Mouse (Mus musculus) liver, adult 10 weeks (tissue): ENCODE results near the gene Tyw1. TPM values are rescaled to one million over a fixed set of nuclear protein-coding genes. Genes with fewer than 3 reads are reported as not detected.

Experiments used
- polyA plus RNA-seq: library from polyadenylated mRNA; stranded (reverse); fragments of 350-450 nt; fragmentation: Illumina TruSeq; extraction: RNeasy Lipid Tissue Mini Kit (QIAGEN cat#74804); gene quantifications from one replicate; pipeline ENCODE4 v1.2.3, GENCODE M21; 2014; ENCODE audit warnings: low read depth, low replicate concordance

The Tyw1 gene
- polyA plus RNA-seq, result 2.3 TPM

DNA sequence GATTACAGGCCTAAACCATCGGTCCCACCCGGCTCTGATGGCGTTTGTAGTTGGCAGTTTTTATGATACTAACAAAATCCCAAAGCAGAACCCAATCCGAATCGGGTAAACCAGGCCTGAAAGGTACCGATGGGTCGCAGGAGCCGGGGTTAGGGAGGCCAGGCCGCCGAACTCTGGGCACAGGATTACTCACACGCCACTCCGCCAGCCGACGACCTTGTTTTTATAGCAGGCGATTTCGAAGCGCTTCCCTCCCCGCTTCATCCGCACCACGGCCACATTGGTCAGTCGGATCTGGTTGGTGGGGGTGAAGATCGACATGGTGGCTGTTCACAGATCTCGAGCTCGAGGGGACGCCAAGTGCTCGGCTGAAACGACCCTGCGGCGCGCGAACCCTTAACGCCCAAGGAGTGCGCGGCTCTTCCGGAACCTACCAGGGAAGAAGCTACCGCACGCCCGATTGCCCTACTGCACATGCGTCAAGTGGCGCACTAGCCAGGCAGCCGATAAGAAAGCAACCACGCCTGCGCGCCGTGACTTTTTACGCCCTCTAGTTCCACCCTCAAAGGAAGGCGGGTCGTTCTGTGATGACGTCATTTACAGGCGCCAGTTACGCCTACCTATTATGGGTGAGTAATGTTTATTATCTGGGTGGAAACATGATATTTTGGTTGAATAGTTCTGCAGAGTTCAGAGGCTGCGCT is at the start of gene Tyw1, which contains the start of gene Sbds:
Gene Tyw1 (plus strand): TSS at position 603 of the 704 bp plus-strand sequence.
Gene Sbds (minus strand): TSS at position 514 of the 704 bp plus-strand sequence.

DNA sequence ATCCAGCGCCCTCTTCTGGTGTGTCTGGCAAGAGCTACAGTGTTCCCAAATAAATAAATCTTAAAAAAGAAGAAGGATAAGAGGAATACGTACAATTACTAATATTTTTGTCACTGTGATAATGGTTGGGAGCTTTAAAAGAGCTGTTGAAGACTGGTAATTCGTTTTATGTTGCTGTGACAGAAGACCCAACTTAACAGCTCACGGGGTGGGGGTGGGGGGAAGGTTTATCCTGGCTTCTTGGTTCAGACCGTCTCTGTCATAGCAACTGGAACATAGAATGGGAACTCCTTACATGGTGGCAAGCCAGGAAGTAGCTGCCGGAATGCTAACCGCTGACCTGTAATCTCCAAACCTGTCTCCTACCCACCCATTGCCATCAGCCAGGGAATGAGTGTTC is 38.6 kb upstream of the Tyw1 start, which contains the start of gene Tmem248:
Gene Tmem248 (plus strand): TSS at position 301 of the 400 bp plus-strand sequence.

DNA sequence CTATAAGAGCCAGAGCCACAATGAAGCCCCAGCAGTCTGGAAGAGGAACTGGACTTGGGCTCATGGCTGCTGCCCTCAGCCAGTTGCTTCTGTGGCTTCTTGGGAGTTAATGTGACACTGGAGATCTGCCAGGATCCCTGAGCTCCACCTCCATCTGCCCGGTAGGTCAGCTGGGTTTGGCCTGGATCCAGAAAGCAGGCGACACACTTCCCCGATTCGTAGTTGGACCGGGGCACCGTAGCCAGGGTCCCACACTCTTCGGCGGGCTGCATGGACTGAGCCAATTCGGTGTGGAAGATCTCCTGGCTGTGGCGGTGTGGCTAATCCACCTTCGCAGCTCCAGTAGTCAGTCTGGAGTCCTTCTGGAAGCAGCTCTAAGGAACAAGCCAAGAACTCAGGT is 113.8 kb downstream of the Tyw1 start, which contains the start of gene Caln1:
Gene Caln1 (plus strand): TSS at position 219 of the 400 bp plus-strand sequence.

DNA sequence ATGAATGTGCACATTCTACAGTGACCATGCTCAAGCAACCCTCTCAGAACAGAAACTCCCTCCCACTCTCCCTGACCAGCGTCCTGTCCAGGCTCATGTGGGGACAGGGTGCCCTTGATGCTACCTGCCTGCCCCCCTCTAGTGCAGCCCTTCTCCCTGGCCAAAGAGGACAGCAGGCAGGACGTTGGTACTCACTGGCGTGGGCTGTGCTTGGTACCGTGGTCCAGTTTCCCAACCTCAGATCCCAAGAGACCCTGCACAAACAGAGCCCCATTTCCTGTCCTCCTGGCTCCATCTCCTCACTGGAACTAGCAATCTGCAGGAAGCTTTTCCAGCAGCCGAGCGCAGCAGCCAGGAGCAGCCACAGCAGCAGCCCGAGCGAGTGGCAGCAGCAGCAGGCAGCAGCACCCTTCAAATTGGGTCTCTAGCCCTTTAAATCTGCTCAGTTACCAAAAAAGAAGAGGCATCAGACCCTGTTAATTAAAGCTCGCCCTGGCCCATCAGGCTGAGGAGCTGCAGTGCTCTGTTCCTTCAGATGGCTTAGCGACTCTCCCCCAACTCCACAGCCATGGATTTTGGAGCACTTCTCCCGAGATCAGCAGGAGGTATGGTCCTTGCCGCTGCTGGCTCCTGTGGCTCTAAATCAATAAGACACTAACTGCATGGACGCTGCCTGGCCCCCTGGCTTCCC is 128.9 kb downstream of the Tyw1 start, which contains the start of gene A330070K13Rik:
Gene A330070K13Rik (minus strand): TSS at position 410 of the 691 bp plus-strand sequence.

Other genes with a start within 250 kb of the Tyw1 start
- 64.9 TPM for gene Asl, start 226.4 kb upstream of the Tyw1 start, polyA plus RNA-seq
- 14.4 TPM for gene Crcp, start 226.3 kb upstream of the Tyw1 start, polyA plus RNA-seq
- 14.5 TPM for gene Tpst1, start 182.3 kb upstream of the Tyw1 start, polyA plus RNA-seq
- gene Kctd7, start 110.8 kb upstream of the Tyw1 start, polyA plus RNA-seq, result 1.0 TPM
- gene Rabgef1, start 83.8 kb upstream of the Tyw1 start, polyA plus RNA-seq, result 14.8 TPM
- gene Tmem248, start 38.5 kb upstream of the Tyw1 start, polyA plus RNA-seq, result 32.9 TPM
- gene Sbds, start 89 bp upstream of the Tyw1 start, polyA plus RNA-seq, result 47.8 TPM
- 1.4 TPM for gene Caln1, start 113.8 kb downstream of the Tyw1 start, polyA plus RNA-seq
- gene A330070K13Rik, start 129.0 kb downstream of the Tyw1 start, polyA plus RNA-seq, result not detected